In the genomic region with DNA sequence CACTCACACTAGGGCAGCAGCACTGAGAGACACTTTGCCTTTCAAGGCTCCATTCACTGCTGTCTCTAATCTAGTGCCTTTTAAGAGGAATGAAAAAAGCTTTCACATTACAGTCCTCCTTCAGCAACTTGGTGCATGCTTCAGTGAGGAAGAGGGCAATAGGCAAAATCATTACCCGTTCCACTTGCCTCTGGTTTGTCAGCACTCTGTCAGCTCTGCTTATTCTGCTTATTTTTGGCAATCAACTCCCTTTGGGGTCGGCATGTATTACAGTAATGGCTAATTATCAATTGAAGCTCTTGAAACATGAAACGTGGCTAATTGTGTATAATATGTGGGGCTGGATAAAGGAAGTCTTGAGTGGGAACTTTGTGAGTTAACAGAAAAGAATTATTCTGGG, we compare ENCODE assay signal across 24 mouse cellular contexts.
A peak's percentile ranks its signal among the peaks of the same experiment; 100 is the strongest.
DNase-seq lines count a peak whose midpoint lies in the region; ATAC-seq and TF ChIP-seq lines count a peak whose summit lies in the region.
"Had no signal": no experiment of that assay in that cellular context is flagged by ENCODE, and none has a peak within 500 bp of the region (broad histone marks: within the 10 kb centered on the region; RNA-seq: fewer than 3 reads in every experiment).

No protein-coding gene starts in this region.

- no peaks in the 10 kb centered on the region; the same call in 1 of the 2 replicates for H3K4me1 ChIP-seq in forebrain, embryonic 13.5 days
- H3K4me1 ChIP-seq in forebrain, embryonic 11.5 days (replicated peaks; ENCODE audit: control insufficient read depth, insufficient read depth, low read length), result no peaks in the 10 kb centered on the region
- no peaks in the 10 kb centered on the region; the same call in 1 of the 2 replicates for H3K4me1 ChIP-seq in forebrain, embryonic 15.5 days
- H3K4me1 ChIP-seq in forebrain, embryonic 12.5 days, result no peaks in the 10 kb centered on the region
- 0 out of 2 replicates have a peak, but pooled peaks cover 3% of the 10 kb centered on the region for H3K4me1 ChIP-seq in forebrain, postnatal 0 days (ENCODE audit: insufficient read depth)
- no peaks in the 10 kb centered on the region for H3K4me1 ChIP-seq in lung, postnatal 0 days (ENCODE audit: insufficient read depth, low read depth, low read length)
- H3K4me1 ChIP-seq: embryonic facial prominence, embryonic 13.5 days; embryonic facial prominence, embryonic 15.5 days had no signal

- H3K4me3 ChIP-seq in forebrain, embryonic 13.5 days, result no peak overlapping the region
- no peak overlapping the region for H3K4me3 ChIP-seq in forebrain, embryonic 11.5 days (ENCODE audit: low read depth, low read length)
- H3K4me3 ChIP-seq in forebrain, embryonic 15.5 days, result no peak overlapping the region
- no peak overlapping the region for H3K4me3 ChIP-seq in forebrain, embryonic 12.5 days (replicated peaks)
- H3K4me3 ChIP-seq in forebrain, postnatal 0 days (ENCODE audit: low read depth, low read length), result no peak overlapping the region
- no peak overlapping the region for H3K4me3 ChIP-seq in lung, postnatal 0 days (ENCODE audit: low read depth, low read length)
- H3K4me3 ChIP-seq: embryonic facial prominence, embryonic 13.5 days; embryonic facial prominence, embryonic 15.5 days; erythroblast, embryonic 14.5 days had no signal

- H3K9ac ChIP-seq in forebrain, embryonic 13.5 days, result no peak overlapping the region
- no peak overlapping the region for H3K9ac ChIP-seq in forebrain, embryonic 11.5 days (ENCODE audit: low read length)
- no peak overlapping the region for H3K9ac ChIP-seq in forebrain, embryonic 15.5 days (replicated peaks)
- H3K9ac ChIP-seq in forebrain, embryonic 12.5 days, result no peak overlapping the region
- no peak overlapping the region for H3K9ac ChIP-seq in forebrain, postnatal 0 days
- H3K9ac ChIP-seq in lung, postnatal 0 days (replicated peaks; ENCODE audit: low read depth), result no peak overlapping the region
- H3K9ac ChIP-seq: embryonic facial prominence, embryonic 13.5 days; embryonic facial prominence, embryonic 15.5 days had no signal

- DNase-seq in forebrain, embryonic 11.5 days (ENCODE audit: low spot score), result no peak
- DNase-seq in forebrain, postnatal 0 days, result no peak
- no peak for DNase-seq in lung, postnatal 0 days (ENCODE audit: low spot score)
- DNase-seq: adrenal gland, adult 8-10 months; adrenal gland, postnatal 36 days; B cell, adult 2 months; cerebellum, adult 11 months; cerebellum, adult 18-20 months; cerebellum, adult 8-10 months; cerebellum, adult 9-11 months; cerebellum, postnatal 14 days; cerebellum, postnatal 36 days; embryo, embryonic 11 days had no signal

- TF ChIP-seq EP300 in lung, postnatal 0 days (IDR thresholded peaks at IDR 0.05), result no peak

- H3K27ac ChIP-seq in forebrain, embryonic 13.5 days, result no peak overlapping the region
- no peak overlapping the region for H3K27ac ChIP-seq in forebrain, embryonic 11.5 days (ENCODE audit: low read depth, low read length)
- H3K27ac ChIP-seq in forebrain, embryonic 15.5 days (replicated peaks), result no peak overlapping the region
- H3K27ac ChIP-seq in forebrain, embryonic 12.5 days, result no peak overlapping the region
- no peak overlapping the region for H3K27ac ChIP-seq in forebrain, postnatal 0 days (ENCODE audit: low read depth, low read length)
- H3K27ac ChIP-seq in lung, postnatal 0 days (ENCODE audit: low read length), result no peak overlapping the region
- H3K27ac ChIP-seq: embryonic facial prominence, embryonic 13.5 days; embryonic facial prominence, embryonic 15.5 days had no signal

- no peaks in the 10 kb centered on the region for H3K9me3 ChIP-seq in forebrain, embryonic 13.5 days (replicated peaks)
- H3K9me3 ChIP-seq in forebrain, embryonic 11.5 days (ENCODE audit: control insufficient read depth, low read length), result no peaks in the 10 kb centered on the region
- no peaks in the 10 kb centered on the region for H3K9me3 ChIP-seq in forebrain, embryonic 15.5 days
- no peaks in the 10 kb centered on the region for H3K9me3 ChIP-seq in forebrain, embryonic 12.5 days
- no peaks in the 10 kb centered on the region for H3K9me3 ChIP-seq in forebrain, postnatal 0 days (ENCODE audit: low read length)
- H3K9me3 ChIP-seq in lung, postnatal 0 days (ENCODE audit: low read length), result no peaks in the 10 kb centered on the region
- H3K9me3 ChIP-seq: embryonic facial prominence, embryonic 13.5 days; embryonic facial prominence, embryonic 15.5 days; G1E had no signal

- 35% methylated on average over 3 of the region's 3 CpGs for WGBS in forebrain, embryonic 13.5 days
- WGBS in forebrain, embryonic 11.5 days, result 79% methylated on average over 3 of the region's 3 CpGs
- 29% methylated on average over 3 of the region's 3 CpGs for WGBS in forebrain, embryonic 15.5 days
- 52% methylated on average over 3 of the region's 3 CpGs for WGBS in forebrain, embryonic 12.5 days
- WGBS in forebrain, postnatal 0 days, result 29% methylated on average over 3 of the region's 3 CpGs
- WGBS in lung, postnatal 0 days, result 58% methylated on average over 3 of the region's 3 CpGs

- H3K36me3 ChIP-seq in forebrain, embryonic 13.5 days (ENCODE audit: poor library complexity, severe bottlenecking), result no peaks in the 10 kb centered on the region
- H3K36me3 ChIP-seq in forebrain, embryonic 11.5 days (ENCODE audit: control insufficient read depth, insufficient read depth, low read length), result no peaks in the 10 kb centered on the region
- no peaks in the 10 kb centered on the region for H3K36me3 ChIP-seq in forebrain, embryonic 15.5 days
- no peaks in the 10 kb centered on the region for H3K36me3 ChIP-seq in forebrain, embryonic 12.5 days (replicated peaks)
- H3K36me3 ChIP-seq in forebrain, postnatal 0 days (ENCODE audit: insufficient read depth), result no peaks in the 10 kb centered on the region
- no peaks in the 10 kb centered on the region for H3K36me3 ChIP-seq in lung, postnatal 0 days (ENCODE audit: insufficient read depth, low read length)
- H3K36me3 ChIP-seq: embryonic facial prominence, embryonic 13.5 days; embryonic facial prominence, embryonic 15.5 days; G1E had no signal

- peak; percentile 88 for ATAC-seq in forebrain, embryonic 13.5 days
- ATAC-seq in forebrain, embryonic 11.5 days (replicated peaks; ENCODE audit: low FRiP score), result no peak
- ATAC-seq in forebrain, embryonic 15.5 days (replicated peaks), result peak; percentile 55; the same call in 1 of the 2 replicates
- no peak for ATAC-seq in forebrain, embryonic 12.5 days (ENCODE audit: low FRiP score)
- peak; percentile 32; the same call in 1 of the 2 replicates for ATAC-seq in forebrain, postnatal 0 days
- ATAC-seq in lung, postnatal 0 days, result no peak
- ATAC-seq: activated CD4-positive, CD25-positive, alpha-beta regulatory T cell, adult 4 months; CD4-positive, CD25-positive, alpha-beta regulatory T cell, adult 4 months; Patski had no signal

- no peak overlapping the region for H3K4me2 ChIP-seq in forebrain, embryonic 13.5 days
- no peak overlapping the region for H3K4me2 ChIP-seq in forebrain, embryonic 11.5 days (ENCODE audit: low read depth, low read length, severe bottlenecking)
- no peak overlapping the region for H3K4me2 ChIP-seq in forebrain, embryonic 15.5 days (replicated peaks)
- H3K4me2 ChIP-seq in forebrain, embryonic 12.5 days, result no peak overlapping the region
- no peak overlapping the region for H3K4me2 ChIP-seq in forebrain, postnatal 0 days (ENCODE audit: low read depth)
- no peak overlapping the region for H3K4me2 ChIP-seq in lung, postnatal 0 days (replicated peaks; ENCODE audit: low read depth, low read length)
- H3K4me2 ChIP-seq: embryonic facial prominence, embryonic 13.5 days; embryonic facial prominence, embryonic 15.5 days had no signal

- H3K27me3 ChIP-seq in forebrain, embryonic 13.5 days, result no peaks in the 10 kb centered on the region
- no peaks in the 10 kb centered on the region for H3K27me3 ChIP-seq in forebrain, embryonic 11.5 days (ENCODE audit: control insufficient read depth, insufficient read depth, low read length)
- no peaks in the 10 kb centered on the region for H3K27me3 ChIP-seq in forebrain, embryonic 15.5 days
- H3K27me3 ChIP-seq in forebrain, embryonic 12.5 days, result no peaks in the 10 kb centered on the region
- no peaks in the 10 kb centered on the region for H3K27me3 ChIP-seq in forebrain, postnatal 0 days (ENCODE audit: insufficient read depth, low read length)
- no peaks in the 10 kb centered on the region for H3K27me3 ChIP-seq in lung, postnatal 0 days (replicated peaks; ENCODE audit: insufficient read depth, low read length)
- H3K27me3 ChIP-seq: CH12.LX; embryonic facial prominence, embryonic 13.5 days; embryonic facial prominence, embryonic 15.5 days had no signal

- no peak for TF ChIP-seq CTCF in forebrain, postnatal 0 days (IDR thresholded peaks at IDR 0.05; ENCODE audit: low read depth)
- no peak for TF ChIP-seq CTCF in lung, postnatal 0 days (IDR thresholded peaks at IDR 0.05)

Comparison
In these comparisons a context has a peak if more than half of its experiments do, and no peak if none do; other contexts are left out.
1. ATAC-seq: peak in forebrain, embryonic 13.5 days (single experiment), forebrain, embryonic 15.5 days (single experiment) and forebrain, postnatal 0 days (single experiment); none in forebrain, embryonic 11.5 days (single experiment), forebrain, embryonic 12.5 days (single experiment) and lung, postnatal 0 days (single experiment).